Mouse (Mus musculus): Measurements from ENCODE around the gene Tmem86b.

- TF ChIP-seq CTCF (IDR thresholded peaks at IDR 0.05; ENCODE audit: control insufficient read depth, insufficient read depth, low read length): no peak
- no peak for TF ChIP-seq POLR2A (IDR thresholded peaks at IDR 0.05; ENCODE audit: borderline replicate concordance, control insufficient read depth, low read depth, low read length)
These were observed 27.1 kb upstream of the Tmem86b start for GRCm38 (mm10) chr7:4658128-4658907.
